Mouse (Mus musculus) embryo, embryonic 10.5 days (tissue): Measurements from ENCODE around the gene Iqch.

ENCODE experiments used
- DNase-seq: peaks from one replicate; pipeline ENCODE4 v3.0.0-alpha.2; 2015; ENCODE audit warnings: low spot score

Iqch gene

GRCm38 (mm10) chr9:63492291-63492690 is 110.0 kb downstream of the Iqch start:
- peak; percentile 32 for DNase-seq

- no peak for DNase-seq
Observed at GRCm38 (mm10) chr9:63490521-63491307, 111.6 kb downstream of the Iqch start.

GRCm38 (mm10) chr9:63489156-63489555 is 113.1 kb downstream of the Iqch start:
- DNase-seq = no peak

GRCm38 (mm10) chr9:63465561-63465960 is 136.7 kb downstream of the Iqch start:
- DNase-seq = no peak

GRCm38 (mm10) chr9:63462296-63462695 is 140.0 kb downstream of the Iqch start:
- DNase-seq = peak; percentile 85

- DNase-seq = no peak
Observed at GRCm38 (mm10) chr9:63456401-63456800, 145.9 kb downstream of the Iqch start.

- DNase-seq = no peak
Observed at GRCm38 (mm10) chr9:63454341-63454740, 148.0 kb downstream of the Iqch start.

GRCm38 (mm10) chr9:63450531-63451030 is 151.7 kb downstream of the Iqch start:
- no peak for DNase-seq

GRCm38 (mm10) chr9:63443695-63444094 is 158.6 kb downstream of the Iqch start:
- no peak for DNase-seq

GRCm38 (mm10) chr9:63430652-63431051 is 171.6 kb downstream of the Iqch start:
- no peak for DNase-seq

- DNase-seq = peak; percentile 36
Observed at GRCm38 (mm10) chr9:63421096-63421736, 181.1 kb downstream of the Iqch start.

- DNase-seq = peak; percentile 14
Observed at GRCm38 (mm10) chr9:63420396-63420795, 181.9 kb downstream of the Iqch start.

GRCm38 (mm10) chr9:63400176-63400575 is 202.1 kb downstream of the Iqch start:
- DNase-seq = no peak

- no peak for DNase-seq
Observed at GRCm38 (mm10) chr9:63399463-63399815, 202.9 kb downstream of the Iqch start.

- peak; percentile 91 for DNase-seq
Observed at GRCm38 (mm10) chr9:63398611-63399462, 203.5 kb downstream of the Iqch start, which contains the start of gene 2300009A05Rik. Gene 2300009A05Rik, minus strand, starts transcription at chr9:63399246.

- DNase-seq = no peak
Observed at GRCm38 (mm10) chr9:63395612-63396011, 206.7 kb downstream of the Iqch start.

GRCm38 (mm10) chr9:63391307-63391706 is 211.0 kb downstream of the Iqch start:
- no peak for DNase-seq

- no peak for DNase-seq
Observed at GRCm38 (mm10) chr9:63382761-63383160, 219.5 kb downstream of the Iqch start.

- DNase-seq = no peak
Observed at GRCm38 (mm10) chr9:63380326-63380725, 222.0 kb downstream of the Iqch start.

GRCm38 (mm10) chr9:63378174-63378573 is 224.1 kb downstream of the Iqch start:
- peak; percentile 22 for DNase-seq

- peak; percentile 91 for DNase-seq
Observed at GRCm38 (mm10) chr9:63377270-63378142, 224.8 kb downstream of the Iqch start, which contains the start of gene Map2k5. Gene Map2k5, minus strand, starts transcription at chr9:63377902.
